Mouse (Mus musculus) heart, embryonic 10.5 days (tissue): ENCODE results near the gene Rnf207. TPM values are rescaled to one million over a fixed set of nuclear protein-coding genes. Genes with fewer than 3 reads are reported as not detected.
A peak's percentile ranks its signal among the peaks of the same experiment; 100 is the strongest.

ENCODE experiments used
- DNase-seq: peaks from one replicate; pipeline ENCODE4 v3.0.0-alpha.2; 2017; ENCODE audit warnings: low spot score
- H3K27ac ChIP-seq: fragments of 300-500 bp; sonication (generic); 2 replicates; pipeline ENCODE4 v1.5.1; 2016; ENCODE audit warnings: mild to moderate bottlenecking
- H3K27me3 ChIP-seq: fragments of 300-500 bp; sonication (generic); 2 replicates; pipeline ENCODE4 v1.6.1; 2016; ENCODE audit warnings: mild to moderate bottlenecking; ENCODE audit not compliant: poor library complexity, insufficient read depth, severe bottlenecking
- H3K36me3 ChIP-seq: fragments of 300-500 bp; sonication (generic); 2 replicates; pipeline ENCODE4 v1.6.1; 2016; ENCODE audit warnings: mild to moderate bottlenecking, moderate library complexity
- H3K4me1 ChIP-seq: fragments of 300-500 bp; sonication (generic); 2 replicates; pipeline ENCODE4 v1.6.1; 2016; ENCODE audit warnings: mild to moderate bottlenecking
- H3K4me3 ChIP-seq: fragments of 300-500 bp; sonication (generic); 2 replicates; pipeline ENCODE4 v1.5.1; 2016; ENCODE audit warnings: mild to moderate bottlenecking, moderate library complexity
- H3K9me3 ChIP-seq: fragments of 300-500 bp; sonication (generic); 2 replicates; pipeline ENCODE4 v1.6.1; 2016; ENCODE audit warnings: mild to moderate bottlenecking, moderate library complexity
- WGBS: fragments of 180-500 bp; shearing (Covaris S2); methylation state at CpG from one replicate; pipeline ENCODE4 v1.1.7; 2016; 5-methylcytosine and 5-hydroxymethylcytosine counted together
- polyA plus RNA-seq: library from polyadenylated mRNA; unstranded; fragments of >200 nt; fragmentation: Nextera tagmentation; extraction: Ambion mirVana; gene quantifications from 2 replicates; pipeline ENCODE4 v1.2.1, GENCODE M21; 2016

Gene Rnf207
- polyA plus RNA-seq, 1 experiment from 2014 or later: 19.1 TPM

- Histone ChIP-seq H3K9me3 (no peaks in the 10 kb centered on the region), H3K27ac (peak overlapping the region; percentile 88), H3K4me1 (peaks cover 70% of the 10 kb centered on the region), H3K4me3 (0 out of 2 replicates have a peak overlapping the region, but pooled peaks have one; percentile 8), H3K36me3 (0 out of 2 replicates have a peak, but pooled peaks cover 2% of the 10 kb centered on the region), H3K27me3 (peaks cover 65% of the 10 kb centered on the region)
- DNase-seq: no peak
- 24% methylated on average over 9 of the region's 9 CpGs for WGBS
Measured at GRCm38 (mm10) chr4:152272449-152273049, 46.2 kb downstream of the Rnf207 start.

- 0 out of 2 replicates have a peak, but pooled peaks cover 5% of the 10 kb centered on the region for H3K36me3 ChIP-seq
- no peak for DNase-seq
- peak overlapping the region; percentile 88; the same call in 1 of the 2 replicates for H3K27ac ChIP-seq
- WGBS: 64% methylated on average over 7 of the region's 7 CpGs
- 0 out of 2 replicates have a peak overlapping the region, but pooled peaks have one; percentile 8 for H3K4me3 ChIP-seq
- no peaks in the 10 kb centered on the region for H3K9me3 ChIP-seq
- peaks cover 60% of the 10 kb centered on the region for H3K27me3 ChIP-seq
- peaks cover 70% of the 10 kb centered on the region for H3K4me1 ChIP-seq
Measured at GRCm38 (mm10) chr4:152272006-152272405, 46.8 kb downstream of the Rnf207 start.

- DNase-seq: no peak
- peaks cover 54% of the 10 kb centered on the region for H3K27me3 ChIP-seq
- H3K36me3 ChIP-seq: 0 out of 2 replicates have a peak, but pooled peaks cover 5% of the 10 kb centered on the region
- peaks cover 65% of the 10 kb centered on the region for H3K4me1 ChIP-seq
- H3K9me3 ChIP-seq: no peaks in the 10 kb centered on the region
- 89% methylated on average over 11 of the region's 11 CpGs for WGBS
- no peak overlapping the region for H3K4me3 ChIP-seq
- H3K27ac ChIP-seq: 0 out of 2 replicates have a peak overlapping the region, but pooled peaks have one; percentile 88
Measured at GRCm38 (mm10) chr4:152271334-152271733, 47.5 kb downstream of the Rnf207 start.

- no peak overlapping the region for H3K4me3 ChIP-seq
- H3K36me3 ChIP-seq: 0 out of 2 replicates have a peak, but pooled peaks cover 5% of the 10 kb centered on the region
- no peaks in the 10 kb centered on the region for H3K9me3 ChIP-seq
- peaks cover 71% of the 10 kb centered on the region for H3K4me1 ChIP-seq
- H3K27me3 ChIP-seq: peaks cover 46% of the 10 kb centered on the region
- no peak overlapping the region; the same call in 1 of the 2 replicates for H3K27ac ChIP-seq
- DNase-seq: no peak
- 74% methylated on average over 9 of the region's 9 CpGs for WGBS
Measured at GRCm38 (mm10) chr4:152270599-152270998, 48.2 kb downstream of the Rnf207 start.

GRCm38 (mm10) chr4:152269967-152270366 lies 48.8 kb downstream of the Rnf207 start:
- no peak overlapping the region for H3K4me3 ChIP-seq
- peaks cover 69% of the 10 kb centered on the region for H3K4me1 ChIP-seq
- peaks cover 40% of the 10 kb centered on the region for H3K27me3 ChIP-seq
- no peak for DNase-seq
- 0 out of 2 replicates have a peak overlapping the region, but pooled peaks have one; percentile 4 for H3K27ac ChIP-seq
- no peaks in the 10 kb centered on the region for H3K9me3 ChIP-seq
- 89% methylated on average over 13 of the region's 13 CpGs for WGBS
- peaks cover 5% of the 10 kb centered on the region; the same call in 1 of the 2 replicates for H3K36me3 ChIP-seq

- Histone ChIP-seq H3K9me3 (no peaks in the 10 kb centered on the region), H3K27ac (0 out of 2 replicates have a peak overlapping the region, but pooled peaks have one; percentile 23), H3K4me3 (no peak overlapping the region), H3K4me1 (peaks cover 68% of the 10 kb centered on the region), H3K27me3 (peaks cover 20% of the 10 kb centered on the region), H3K36me3 (peaks cover 5% of the 10 kb centered on the region; the same call in 1 of the 2 replicates)
- no peak for DNase-seq
- 72% methylated on average over 13 of the region's 13 CpGs for WGBS
Measured at GRCm38 (mm10) chr4:152267748-152268369, 50.9 kb downstream of the Rnf207 start.

- H3K36me3 ChIP-seq: peaks cover 5% of the 10 kb centered on the region; the same call in 1 of the 2 replicates
- H3K9me3 ChIP-seq: no peaks in the 10 kb centered on the region
- no peak for DNase-seq
- peaks cover 68% of the 10 kb centered on the region for H3K4me1 ChIP-seq
- WGBS: 45% methylated on average over 10 of the region's 10 CpGs
- no peak overlapping the region for H3K4me3 ChIP-seq
- no peak overlapping the region for H3K27ac ChIP-seq
- peaks cover 19% of the 10 kb centered on the region for H3K27me3 ChIP-seq
Measured at GRCm38 (mm10) chr4:152266236-152266895, 52.4 kb downstream of the Rnf207 start.

GRCm38 (mm10) chr4:152265791-152266190 lies 53.0 kb downstream of the Rnf207 start:
- 57% methylated on average over 5 of the region's 5 CpGs for WGBS
- H3K4me3 ChIP-seq: no peak overlapping the region
- peaks cover 5% of the 10 kb centered on the region for H3K36me3 ChIP-seq
- H3K4me1 ChIP-seq: peaks cover 70% of the 10 kb centered on the region
- no peak for DNase-seq
- no peaks in the 10 kb centered on the region for H3K9me3 ChIP-seq
- H3K27me3 ChIP-seq: peaks cover 13% of the 10 kb centered on the region
- H3K27ac ChIP-seq: peak overlapping the region; percentile 48

- 89% methylated on average over 9 of the region's 9 CpGs for WGBS
- Histone ChIP-seq H3K4me3 (no peak overlapping the region), H3K4me1 (peaks cover 71% of the 10 kb centered on the region), H3K27ac (peak overlapping the region; percentile 91), H3K9me3 (no peaks in the 10 kb centered on the region), H3K36me3 (peaks cover 5% of the 10 kb centered on the region), H3K27me3 (peaks cover 8% of the 10 kb centered on the region)
- DNase-seq: no peak
Measured at GRCm38 (mm10) chr4:152264867-152265568, 53.8 kb downstream of the Rnf207 start.

- Histone ChIP-seq H3K9me3 (no peaks in the 10 kb centered on the region), H3K4me3 (peak overlapping the region; percentile 31), H3K27me3 (no peaks in the 10 kb centered on the region), H3K4me1 (peaks cover 68% of the 10 kb centered on the region), H3K27ac (peak overlapping the region; percentile 91), H3K36me3 (peaks cover 5% of the 10 kb centered on the region)
- no peak for DNase-seq
- WGBS: 47% methylated on average over 4 of the region's 4 CpGs
Measured at GRCm38 (mm10) chr4:152264177-152264530, 54.6 kb downstream of the Rnf207 start.

- 26% methylated on average over 10 of the region's 10 CpGs for WGBS
- no peaks in the 10 kb centered on the region for H3K9me3 ChIP-seq
- H3K4me3 ChIP-seq: peak overlapping the region; percentile 31
- H3K27ac ChIP-seq: peak overlapping the region; percentile 91
- H3K4me1 ChIP-seq: peaks cover 70% of the 10 kb centered on the region
- H3K36me3 ChIP-seq: peaks cover 5% of the 10 kb centered on the region
- peak; percentile 92 for DNase-seq
- no peaks in the 10 kb centered on the region for H3K27me3 ChIP-seq
Measured at GRCm38 (mm10) chr4:152263512-152264176, 55.1 kb downstream of the Rnf207 start.

GRCm38 (mm10) chr4:152263089-152263488 lies 55.7 kb downstream of the Rnf207 start:
- Histone ChIP-seq H3K27ac (peak overlapping the region; percentile 91), H3K36me3 (peaks cover 5% of the 10 kb centered on the region), H3K4me1 (peaks cover 76% of the 10 kb centered on the region), H3K9me3 (no peaks in the 10 kb centered on the region), H3K4me3 (no peak overlapping the region), H3K27me3 (no peaks in the 10 kb centered on the region)
- no peak for DNase-seq
- 45% methylated on average over 9 of the region's 9 CpGs for WGBS
